Mouse (Mus musculus) midbrain, embryonic 15.5 days (tissue): ENCODE results near the gene Capn15. TPM values are rescaled to one million over a fixed set of nuclear protein-coding genes. Genes with fewer than 3 reads are reported as not detected.

Source experiments
- ATAC-seq: fragments of 200-750 bp; cut with Nextera tagmentation; replicated peaks from 2 replicates; pipeline ENCODE4 v1.8.0; 2017; ENCODE audit warnings: moderate TSS enrichment
- H3K27ac ChIP-seq: fragments of 300-500 bp; sonication (generic); 2 replicates; pipeline ENCODE4 v1.5.1; 2015; ENCODE audit warnings: mild to moderate bottlenecking, inconsistent platforms
- H3K27me3 ChIP-seq: fragments of 300-500 bp; sonication (generic); replicated peaks from 2 replicates; pipeline ENCODE4 v1.6.1; 2015; ENCODE audit warnings: inconsistent platforms
- H3K36me3 ChIP-seq: fragments of 300-500 bp; sonication (generic); replicated peaks from 2 replicates; pipeline ENCODE4 v1.6.1; 2015; ENCODE audit warnings: inconsistent platforms
- H3K4me1 ChIP-seq: fragments of 300-500 bp; sonication (generic); 2 replicates; pipeline ENCODE4 v1.6.1; 2015; ENCODE audit warnings: inconsistent platforms
- H3K4me2 ChIP-seq: fragments of 300-500 bp; sonication (generic); 2 replicates; pipeline ENCODE4 v1.6.1; 2015; ENCODE audit warnings: inconsistent platforms, mild to moderate bottlenecking, moderate library complexity
- H3K4me3 ChIP-seq: fragments of 300-500 bp; sonication (generic); 2 replicates; pipeline ENCODE4 v1.5.1; 2015; ENCODE audit warnings: mild to moderate bottlenecking, inconsistent platforms
- H3K9ac ChIP-seq: fragments of 300-500 bp; sonication (generic); 2 replicates; pipeline ENCODE4 v1.6.1; 2015; ENCODE audit warnings: mild to moderate bottlenecking, inconsistent platforms
- H3K9me3 ChIP-seq: fragments of 300-500 bp; sonication (generic); 2 replicates; pipeline ENCODE4 v1.6.1; 2016; ENCODE audit warnings: inconsistent platforms
- WGBS: fragments of 180-500 bp; shearing (Covaris S2); methylation state at CpG from one replicate; pipeline ENCODE4 v1.1.7; 2015; ENCODE audit warnings: mixed read lengths; 5-methylcytosine and 5-hydroxymethylcytosine counted together
- polyA plus RNA-seq: library from polyadenylated mRNA; unstranded; fragments of >200 nt; fragmentation: Nextera tagmentation; extraction: Ambion mirVana; gene quantifications from 2 replicates; pipeline ENCODE4 v1.2.1, GENCODE M21; 2015

Capn15 gene
- polyA plus RNA-seq, 1 experiment from 2014 or later, result 23.8 TPM

DNA sequence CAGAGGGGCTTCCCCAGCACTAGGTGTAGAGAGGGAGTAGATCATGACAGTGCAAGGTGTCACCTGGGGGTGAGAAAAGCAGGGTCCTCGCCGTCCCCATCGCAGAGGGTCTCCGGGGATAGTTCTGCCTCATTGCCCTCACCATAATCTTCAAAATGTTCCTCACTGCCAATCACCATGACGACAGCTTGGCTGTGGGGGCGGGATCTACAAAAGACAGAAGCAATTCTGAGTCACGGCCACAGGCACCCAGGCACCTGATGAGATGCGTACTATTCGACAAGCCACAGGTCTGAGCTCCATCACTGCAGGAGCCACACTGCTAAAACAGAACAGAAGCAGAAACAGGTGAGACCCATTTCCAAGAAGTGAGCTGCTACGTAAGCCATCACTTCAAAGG, 28.1 kb upstream of the Capn15 start:
- 79% methylated on average over 10 of the region's 10 CpGs for WGBS
- H3K4me1 ChIP-seq, result peaks cover 4% of the 10 kb centered on the region; the same call in 1 of the 2 replicates
- H3K36me3 ChIP-seq, result peaks cover 27% of the 10 kb centered on the region
- H3K27ac ChIP-seq, result no peak overlapping the region
- H3K9ac ChIP-seq, result no peak overlapping the region
- no peaks in the 10 kb centered on the region for H3K9me3 ChIP-seq
- no peak overlapping the region for H3K4me3 ChIP-seq
- no peaks in the 10 kb centered on the region for H3K27me3 ChIP-seq
- ATAC-seq, result no peak
- no peak overlapping the region for H3K4me2 ChIP-seq

DNA sequence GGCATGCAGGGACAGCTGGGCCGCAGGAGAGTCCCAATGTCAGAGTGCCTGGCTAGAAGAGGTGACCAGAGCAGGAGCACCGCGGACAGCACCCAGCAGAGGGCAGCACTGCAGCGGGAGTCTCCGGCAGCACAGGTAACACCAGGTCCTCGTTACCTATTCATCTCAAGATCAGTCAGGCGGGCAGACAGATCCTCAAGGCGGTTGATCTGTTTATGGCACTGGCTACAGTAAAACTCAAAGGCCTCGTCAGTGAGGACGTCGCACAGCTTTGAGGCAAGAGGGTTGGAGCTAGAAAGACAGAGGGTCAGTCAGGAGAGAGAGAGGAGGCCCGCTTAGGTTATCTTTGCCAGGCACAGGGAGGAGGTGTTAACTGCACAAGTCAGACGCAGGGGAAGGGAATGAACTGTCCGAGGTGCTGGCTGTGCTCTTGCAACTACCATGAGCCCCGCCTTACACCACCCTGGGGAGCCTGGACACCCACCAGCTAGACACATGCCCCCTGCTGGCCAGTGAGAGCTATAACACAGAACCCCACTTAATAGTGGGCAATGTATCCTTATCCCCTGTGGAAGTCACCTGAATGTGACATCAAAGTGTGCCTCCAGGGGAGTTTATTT, 26.4 kb upstream of the Capn15 start:
- peaks cover 4% of the 10 kb centered on the region; the same call in 1 of the 2 replicates for H3K4me1 ChIP-seq
- no peaks in the 10 kb centered on the region for H3K27me3 ChIP-seq
- 12% methylated on average over 15 of the region's 15 CpGs for WGBS
- no peaks in the 10 kb centered on the region for H3K9me3 ChIP-seq
- ATAC-seq, result peak; percentile 65; the same call in 1 of the 2 replicates
- no peak overlapping the region for H3K4me2 ChIP-seq
- no peak overlapping the region for H3K27ac ChIP-seq
- H3K4me3 ChIP-seq, result no peak overlapping the region
- peaks cover 27% of the 10 kb centered on the region for H3K36me3 ChIP-seq
- no peak overlapping the region for H3K9ac ChIP-seq

DNA sequence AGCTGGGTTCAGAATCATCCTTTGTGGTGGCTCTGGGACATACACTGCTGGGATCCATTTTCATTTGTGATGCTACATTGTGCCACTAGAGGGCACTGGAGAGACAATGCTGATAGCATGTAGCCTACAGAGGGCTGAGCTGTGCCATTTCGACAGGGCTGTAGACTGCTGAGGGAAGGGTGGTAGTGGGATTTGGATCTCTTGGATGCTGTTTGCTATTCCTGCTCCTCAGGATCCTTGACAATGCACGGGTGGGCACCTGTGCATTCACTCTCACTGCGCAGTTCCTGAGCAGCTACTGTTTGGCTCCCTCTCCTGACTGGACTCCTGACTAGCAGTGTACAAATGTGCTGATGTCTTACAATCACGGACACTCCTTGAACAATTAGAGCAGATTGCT, 23.9 kb upstream of the Capn15 start:
- WGBS, result 29% methylated on average over 4 of the region's 4 CpGs
- Histone ChIP-seq H3K27ac (peak overlapping the region; percentile 55; the same call in 1 of the 2 replicates), H3K4me1 (peaks cover 4% of the 10 kb centered on the region; the same call in 1 of the 2 replicates), H3K36me3 (peaks cover 23% of the 10 kb centered on the region), H3K9me3 (no peaks in the 10 kb centered on the region), H3K4me2 (no peak overlapping the region), H3K27me3 (no peaks in the 10 kb centered on the region), H3K4me3 (no peak overlapping the region), H3K9ac (no peak overlapping the region)
- ATAC-seq, result peak; percentile 80

DNA sequence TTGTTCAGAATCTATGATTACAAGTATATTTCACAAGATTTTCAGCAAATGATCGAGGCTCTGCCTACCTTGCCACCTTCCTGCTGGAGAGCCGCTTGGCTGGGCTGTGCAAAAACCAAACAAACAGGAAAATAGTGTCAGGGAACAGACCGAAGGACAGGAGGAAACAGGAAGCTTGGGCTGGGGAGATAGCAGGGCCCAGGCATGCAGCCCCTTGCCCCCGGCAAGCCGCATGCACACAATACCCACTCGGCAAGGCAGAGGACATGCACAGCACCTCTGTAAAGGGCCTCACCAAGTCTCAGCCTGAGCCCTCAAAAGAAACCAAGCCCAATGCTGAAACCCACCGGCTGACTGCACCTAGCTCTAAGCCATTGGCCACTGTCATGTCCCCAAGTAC, 23.2 kb upstream of the Capn15 start:
- H3K4me1 ChIP-seq, result peaks cover 4% of the 10 kb centered on the region; the same call in 1 of the 2 replicates
- ATAC-seq, result no peak
- H3K36me3 ChIP-seq, result peaks cover 18% of the 10 kb centered on the region
- 92% methylated on average over 7 of the region's 7 CpGs for WGBS
- no peak overlapping the region for H3K4me2 ChIP-seq
- H3K4me3 ChIP-seq, result no peak overlapping the region
- no peaks in the 10 kb centered on the region for H3K27me3 ChIP-seq
- no peak overlapping the region for H3K9ac ChIP-seq
- H3K27ac ChIP-seq, result 0 out of 2 replicates have a peak overlapping the region, but pooled peaks have one; percentile 55
- H3K9me3 ChIP-seq, result no peaks in the 10 kb centered on the region

DNA sequence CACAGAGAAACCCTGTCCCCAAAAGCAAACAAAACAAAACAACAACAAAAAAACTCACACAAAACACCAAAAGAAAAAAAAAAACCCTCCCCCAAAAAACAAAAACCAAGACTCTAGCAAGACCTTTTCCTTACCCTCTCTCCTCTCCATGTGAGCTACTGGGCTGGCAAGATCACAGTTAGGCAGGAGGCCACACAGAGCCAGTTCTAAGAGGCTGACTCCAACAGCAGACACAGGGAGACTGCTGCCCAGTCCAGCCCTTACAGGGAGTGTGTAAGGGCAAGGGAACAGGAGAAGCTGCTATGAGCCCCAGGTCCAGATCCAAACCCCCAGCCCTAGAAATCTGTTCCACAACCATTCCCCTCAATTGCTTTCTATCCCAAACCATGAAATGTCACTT, 22.7 kb upstream of the Capn15 start:
- ATAC-seq, result no peak
- Histone ChIP-seq H3K9me3 (no peaks in the 10 kb centered on the region), H3K27me3 (no peaks in the 10 kb centered on the region), H3K4me1 (peaks cover 4% of the 10 kb centered on the region; the same call in 1 of the 2 replicates), H3K4me2 (no peak overlapping the region), H3K36me3 (peaks cover 18% of the 10 kb centered on the region), H3K4me3 (no peak overlapping the region), H3K27ac (no peak overlapping the region), H3K9ac (no peak overlapping the region)

DNA sequence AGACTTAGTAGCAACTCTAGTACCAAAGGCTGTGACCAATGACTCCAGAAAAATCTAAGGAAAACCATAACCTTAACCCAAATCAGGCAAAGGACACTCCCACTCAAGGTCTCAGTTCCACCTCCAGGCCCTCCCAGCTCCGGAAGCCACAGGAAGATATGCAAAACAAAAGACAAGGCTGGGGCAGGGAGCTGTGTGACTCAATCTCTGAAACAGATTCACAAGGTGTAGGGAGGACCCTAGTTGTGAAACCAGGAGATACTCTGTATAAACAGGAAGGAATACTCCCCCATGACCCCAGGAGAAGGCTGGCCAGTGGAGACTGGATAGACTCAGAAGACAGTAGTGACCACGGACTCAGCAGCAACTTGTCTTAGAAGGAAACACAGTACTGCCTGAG, 22.1 kb upstream of the Capn15 start:
- WGBS, result 75% methylated on average over 2 of the region's 2 CpGs
- Histone ChIP-seq H3K36me3 (peaks cover 17% of the 10 kb centered on the region; the same call in 1 of the 2 replicates), H3K27me3 (no peaks in the 10 kb centered on the region), H3K9me3 (no peaks in the 10 kb centered on the region), H3K4me2 (no peak overlapping the region), H3K9ac (no peak overlapping the region), H3K27ac (no peak overlapping the region), H3K4me1 (peaks cover 4% of the 10 kb centered on the region; the same call in 1 of the 2 replicates), H3K4me3 (no peak overlapping the region)
- no peak for ATAC-seq

DNA sequence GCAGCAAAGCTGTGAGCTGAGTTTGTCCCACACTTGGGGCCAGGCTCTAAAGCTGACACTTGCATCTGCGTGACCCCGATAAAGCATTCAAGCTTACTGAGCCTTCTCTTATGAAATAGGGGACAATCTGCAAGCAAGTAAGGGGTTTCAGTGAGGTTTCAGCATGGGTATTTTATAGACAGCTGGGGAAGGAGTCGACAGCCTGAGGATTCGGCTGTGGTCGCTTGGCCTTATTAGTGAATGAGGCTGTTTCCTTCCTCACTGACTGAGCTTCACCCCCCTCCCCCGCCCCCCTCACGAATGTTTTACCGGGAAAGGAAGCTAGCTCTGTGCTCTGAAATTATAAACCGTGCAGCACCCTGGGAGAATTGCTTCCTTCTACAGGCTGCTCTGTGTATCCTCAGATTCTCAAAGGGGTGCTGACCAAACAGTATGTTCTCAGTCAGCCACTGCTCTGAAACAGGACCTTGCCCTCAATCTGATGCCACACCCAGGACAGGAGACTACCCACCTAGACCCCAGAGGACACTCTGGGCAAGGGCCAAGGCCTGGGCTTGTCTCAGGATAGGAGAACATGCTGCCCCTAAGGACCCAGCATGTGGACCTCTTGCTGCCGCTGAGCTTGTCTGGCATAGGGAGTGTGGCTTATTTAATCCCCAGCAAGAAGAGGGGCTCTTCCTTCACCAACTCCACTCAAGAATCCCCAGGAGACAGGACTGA, 20.3 kb upstream of the Capn15 start:
- 84% methylated on average over 10 of the region's 10 CpGs for WGBS
- Histone ChIP-seq H3K4me1 (no peaks in the 10 kb centered on the region), H3K27me3 (no peaks in the 10 kb centered on the region), H3K27ac (no peak overlapping the region), H3K36me3 (peaks cover 13% of the 10 kb centered on the region; the same call in 1 of the 2 replicates), H3K4me2 (no peak overlapping the region), H3K9me3 (no peaks in the 10 kb centered on the region), H3K9ac (no peak overlapping the region), H3K4me3 (no peak overlapping the region)
- ATAC-seq, result no peak

DNA sequence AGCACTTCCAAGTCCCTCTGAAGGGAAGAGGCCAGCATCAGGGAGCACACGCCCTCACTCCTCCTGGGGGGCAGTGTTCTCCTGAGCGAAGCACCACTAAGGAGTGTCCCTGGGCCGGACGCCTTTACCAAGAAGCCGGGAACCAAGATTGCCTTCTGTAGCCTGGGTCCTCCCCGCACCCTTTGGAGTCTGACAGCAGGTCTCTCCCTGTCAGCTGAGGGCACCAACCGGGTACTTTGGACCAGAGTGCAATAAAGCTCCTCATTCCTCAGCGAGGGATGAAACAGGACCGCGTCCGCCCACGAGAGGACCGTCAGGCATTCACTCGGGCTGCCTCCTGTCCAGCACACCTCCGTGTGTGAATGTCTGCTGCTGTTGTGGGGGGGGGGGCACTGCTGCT, 19.1 kb upstream of the Capn15 start:
- Histone ChIP-seq H3K4me1 (no peaks in the 10 kb centered on the region), H3K4me3 (no peak overlapping the region), H3K4me2 (no peak overlapping the region), H3K36me3 (peaks cover 8% of the 10 kb centered on the region; the same call in 1 of the 2 replicates), H3K9me3 (no peaks in the 10 kb centered on the region), H3K27me3 (no peaks in the 10 kb centered on the region), H3K9ac (no peak overlapping the region), H3K27ac (no peak overlapping the region)
- 95% methylated on average over 15 of the region's 15 CpGs for WGBS
- ATAC-seq, result no peak

DNA sequence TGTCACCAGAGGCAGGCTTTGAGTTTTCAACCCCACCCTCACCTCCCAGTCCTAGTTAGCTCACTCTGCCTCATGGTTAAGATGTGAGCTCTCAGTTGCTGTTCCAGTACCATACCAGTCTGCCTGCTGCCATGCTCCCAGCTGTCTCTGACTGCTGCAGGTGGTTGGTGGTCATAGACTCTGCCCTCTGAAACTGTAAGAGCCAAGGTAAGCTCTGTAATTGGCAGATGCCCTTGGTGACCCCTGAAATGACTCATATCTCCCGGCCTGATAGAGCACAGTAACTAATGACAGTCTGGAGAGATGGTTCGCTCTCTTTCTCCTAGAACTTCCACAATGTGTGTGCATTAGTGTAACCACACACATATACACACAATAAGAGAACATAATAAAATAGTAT, 18.3 kb upstream of the Capn15 start:
- no peak overlapping the region for H3K4me2 ChIP-seq
- H3K4me3 ChIP-seq, result no peak overlapping the region
- ATAC-seq, result no peak
- no peaks in the 10 kb centered on the region for H3K9me3 ChIP-seq
- H3K27ac ChIP-seq, result no peak overlapping the region
- H3K4me1 ChIP-seq, result no peaks in the 10 kb centered on the region
- WGBS, result 96% methylated on average over 2 of the region's 2 CpGs
- peaks cover 8% of the 10 kb centered on the region; the same call in 1 of the 2 replicates for H3K36me3 ChIP-seq
- H3K9ac ChIP-seq, result no peak overlapping the region
- H3K27me3 ChIP-seq, result no peaks in the 10 kb centered on the region

DNA sequence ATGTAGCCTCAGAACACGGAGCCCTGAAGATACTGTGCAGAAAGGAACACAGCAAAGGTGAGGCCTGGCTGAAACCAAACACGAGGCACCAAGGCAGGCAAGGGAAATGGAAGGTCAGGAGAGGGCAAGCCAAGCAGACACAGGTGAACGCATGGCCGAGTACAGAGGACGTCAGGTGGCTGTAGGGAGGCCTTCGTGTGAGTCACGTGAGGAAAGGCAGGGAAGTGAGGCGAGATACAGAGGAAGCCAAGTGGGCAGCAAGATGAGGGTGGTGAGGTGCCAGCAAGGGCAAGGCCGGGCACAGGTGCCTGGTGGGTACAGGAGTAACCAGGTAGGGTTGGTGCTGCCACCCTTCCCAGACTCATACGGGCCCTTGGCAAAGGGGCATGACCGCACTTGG, 12.8 kb upstream of the Capn15 start:
- Histone ChIP-seq H3K9ac (no peak overlapping the region), H3K9me3 (no peaks in the 10 kb centered on the region), H3K36me3 (peaks cover 18% of the 10 kb centered on the region), H3K27ac (no peak overlapping the region), H3K4me1 (no peaks in the 10 kb centered on the region), H3K4me3 (no peak overlapping the region), H3K27me3 (no peaks in the 10 kb centered on the region), H3K4me2 (no peak overlapping the region)
- no peak for ATAC-seq
- WGBS, result 88% methylated on average over 11 of the region's 11 CpGs

DNA sequence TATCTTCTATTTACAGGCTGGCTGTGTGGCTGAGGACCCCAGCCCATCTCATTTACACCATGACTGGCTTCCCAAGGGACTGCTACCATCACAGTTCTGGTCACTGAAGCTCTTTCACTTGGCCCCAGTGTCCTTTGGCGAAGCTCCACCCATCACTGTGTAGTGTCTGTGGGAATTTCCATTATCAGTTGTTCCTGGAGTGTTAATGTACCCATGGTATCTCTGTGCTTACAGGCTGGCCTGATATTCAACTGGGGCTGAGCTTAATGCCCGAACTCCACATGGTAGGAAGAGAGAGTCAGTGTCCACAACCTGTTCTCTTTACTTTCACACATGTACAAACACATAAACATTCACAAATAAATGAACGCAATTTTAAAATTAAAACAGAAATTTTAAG, 7.9 kb upstream of the Capn15 start:
- Histone ChIP-seq H3K27me3 (no peaks in the 10 kb centered on the region), H3K9me3 (no peaks in the 10 kb centered on the region), H3K4me1 (no peaks in the 10 kb centered on the region), H3K4me2 (no peak overlapping the region), H3K27ac (no peak overlapping the region), H3K9ac (no peak overlapping the region), H3K36me3 (peaks cover 38% of the 10 kb centered on the region), H3K4me3 (no peak overlapping the region)
- no peak for ATAC-seq
- WGBS, result 92% methylated on average over 3 of the region's 3 CpGs

DNA sequence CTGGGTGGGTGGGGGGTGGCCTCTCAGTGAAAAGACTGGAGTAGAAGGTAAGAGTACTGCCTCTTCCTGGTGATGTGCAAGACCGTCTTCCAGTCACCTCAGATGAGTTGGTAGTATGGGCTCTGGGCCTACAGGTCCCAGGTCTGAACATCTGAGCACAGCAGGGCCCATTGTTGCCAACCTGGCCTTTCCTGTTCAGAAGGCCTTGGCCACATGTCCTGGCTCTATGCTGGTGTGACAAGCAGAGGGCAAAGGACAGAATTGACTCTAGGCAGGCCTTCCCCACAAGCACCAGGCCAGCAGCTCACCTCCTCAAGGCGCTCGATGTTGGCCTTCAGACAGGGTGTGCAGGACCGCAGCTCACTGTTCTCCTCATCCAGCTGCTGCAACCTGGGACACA, 6.7 kb upstream of the Capn15 start:
- Histone ChIP-seq H3K9me3 (no peaks in the 10 kb centered on the region), H3K9ac (no peak overlapping the region), H3K36me3 (peaks cover 33% of the 10 kb centered on the region), H3K27me3 (no peaks in the 10 kb centered on the region), H3K4me1 (no peaks in the 10 kb centered on the region), H3K4me2 (no peak overlapping the region), H3K27ac (no peak overlapping the region), H3K4me3 (no peak overlapping the region)
- 97% methylated on average over 4 of the region's 4 CpGs for WGBS
- ATAC-seq, result no peak

DNA sequence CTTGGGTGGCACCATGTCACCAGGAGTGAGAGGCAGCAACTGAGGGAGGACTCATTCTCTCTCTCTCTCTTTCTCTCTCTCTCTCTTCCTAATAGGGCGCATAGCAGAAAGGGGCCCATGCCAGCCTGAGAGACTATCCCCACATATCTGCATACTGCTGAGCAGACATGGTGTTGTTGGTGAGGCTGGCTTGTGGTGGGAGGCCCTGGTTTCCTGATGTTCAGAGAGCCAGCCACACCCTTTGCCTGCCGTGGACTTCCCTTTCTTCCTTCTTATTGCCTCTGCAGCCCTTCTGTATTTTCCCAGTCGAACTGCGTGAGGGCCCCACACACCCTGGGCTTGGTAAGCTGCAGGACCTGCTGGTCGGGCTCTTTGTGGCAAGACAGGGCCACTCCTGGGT, 4.7 kb upstream of the Capn15 start:
- ATAC-seq, result no peak
- Histone ChIP-seq H3K27me3 (no peaks in the 10 kb centered on the region), H3K27ac (no peak overlapping the region), H3K4me1 (peaks cover 4% of the 10 kb centered on the region; the same call in 1 of the 2 replicates), H3K9ac (no peak overlapping the region), H3K4me2 (no peak overlapping the region), H3K4me3 (no peak overlapping the region), H3K9me3 (no peaks in the 10 kb centered on the region), H3K36me3 (peaks cover 33% of the 10 kb centered on the region)
- WGBS, result 94% methylated on average over 5 of the region's 5 CpGs
